Mouse (Mus musculus) midbrain, embryonic 14.5 days (tissue): ENCODE data around the gene Col8a1. TPM values are rescaled to one million over a fixed set of nuclear protein-coding genes. Genes with fewer than 3 reads are reported as not detected.

Experiments used
- ATAC-seq: fragments of 200-750 bp; cut with Nextera tagmentation; 2 replicates; pipeline ENCODE4 v1.8.0; 2017; ENCODE audit warnings: moderate number of reproducible peaks, moderate library complexity; ENCODE audit not compliant: low FRiP score, low TSS enrichment
- DNase-seq: peaks from one replicate; pipeline ENCODE4 v3.0.0-alpha.2; 2015
- H3K27ac ChIP-seq: fragments of 300-500 bp; sonication (generic); replicated peaks from 2 replicates; pipeline ENCODE4 v1.5.1; 2014; ENCODE audit warnings: mild to moderate bottlenecking, low read depth, low read length, moderate library complexity
- H3K27me3 ChIP-seq: fragments of 300-500 bp; sonication (generic); 2 replicates; pipeline ENCODE4 v1.6.1; 2014; ENCODE audit warnings: low read length, control low read depth, mixed read lengths; ENCODE audit not compliant: control insufficient read depth, insufficient read depth
- H3K36me3 ChIP-seq: fragments of 300-500 bp; sonication (generic); 2 replicates; pipeline ENCODE4 v1.6.1; 2014; ENCODE audit warnings: low read length, control low read depth; ENCODE audit not compliant: control insufficient read depth, insufficient read depth
- H3K4me1 ChIP-seq: fragments of 300-500 bp; sonication (generic); 2 replicates; pipeline ENCODE4 v1.6.1; 2014; ENCODE audit warnings: mild to moderate bottlenecking, antibody characterized with exemption, low read length, control low read depth; ENCODE audit not compliant: control insufficient read depth, insufficient read depth
- H3K4me2 ChIP-seq: fragments of 300-500 bp; sonication (generic); 2 replicates; pipeline ENCODE4 v1.6.1; 2014; ENCODE audit warnings: mild to moderate bottlenecking, low read length, moderate library complexity
- H3K4me3 ChIP-seq: fragments of 300-500 bp; sonication (generic); replicated peaks from 2 replicates; pipeline ENCODE4 v1.5.1; 2014; ENCODE audit warnings: low read depth, low read length
- H3K9ac ChIP-seq: fragments of 300-500 bp; sonication (generic); replicated peaks from 2 replicates; pipeline ENCODE4 v1.6.1; 2014; ENCODE audit warnings: mild to moderate bottlenecking, low read length, moderate library complexity
- H3K9me3 ChIP-seq: fragments of 300-500 bp; sonication (generic); 2 replicates; pipeline ENCODE4 v1.6.1; 2016; ENCODE audit warnings: low read length, control low read depth, mixed read lengths; ENCODE audit not compliant: control insufficient read depth
- WGBS: fragments of 180-500 bp; shearing (Covaris S2); extraction: QIAGEN DNeasy Blood & Tissue Kit; methylation state at CpG from one replicate; pipeline ENCODE4 v1.1.7; 2014; 5-methylcytosine and 5-hydroxymethylcytosine counted together
- polyA plus RNA-seq: library from polyadenylated mRNA; unstranded; fragments of >200 nt; fragmentation: Nextera tagmentation; extraction: Ambion mirVana; gene quantifications from 2 replicates; pipeline ENCODE4 v1.2.1, GENCODE M21; 2014

The Col8a1 gene
- polyA plus RNA-seq, 1 experiment from 2014 or later = 2.0 TPM

DNA sequence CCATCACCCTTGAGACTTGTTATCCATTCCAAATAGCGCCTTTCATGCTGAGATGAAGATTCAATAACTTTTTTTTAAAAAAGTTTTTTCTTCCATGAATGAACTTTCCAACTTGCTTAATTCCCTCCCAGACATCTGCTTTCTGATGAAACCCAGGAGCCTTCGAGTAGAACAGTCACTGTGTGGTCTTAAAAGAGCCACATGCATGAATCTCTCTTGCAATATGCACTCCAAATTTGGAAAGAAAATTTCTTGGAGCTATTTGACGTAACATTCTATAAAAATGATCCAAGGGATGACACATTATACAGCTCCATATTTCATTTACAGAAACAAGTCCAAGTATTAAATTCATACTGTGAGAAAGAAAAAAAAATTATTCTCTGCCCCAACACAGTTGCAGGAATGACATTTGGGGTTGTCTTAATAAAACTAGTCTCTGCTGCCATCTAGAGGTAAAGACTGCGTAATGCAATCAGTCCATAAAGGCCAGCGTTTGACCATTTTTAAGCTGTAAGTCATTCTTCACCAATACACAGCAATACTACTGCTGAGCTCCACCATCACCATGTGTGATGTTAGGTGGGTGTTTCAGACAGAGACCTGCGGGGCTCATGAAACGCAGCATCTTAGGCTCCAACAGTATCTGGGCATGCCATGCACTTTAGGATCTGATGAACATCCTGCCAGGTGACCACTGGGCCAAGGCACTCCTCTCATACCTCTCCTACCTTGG is 160.9 kb downstream of the Col8a1 start:
- Histone ChIP-seq H3K9ac (no peak overlapping the region), H3K36me3 (no peaks in the 10 kb centered on the region), H3K27ac (no peak overlapping the region), H3K4me3 (no peak overlapping the region), H3K4me1 (no peaks in the 10 kb centered on the region), H3K27me3 (no peaks in the 10 kb centered on the region), H3K9me3 (no peaks in the 10 kb centered on the region), H3K4me2 (no peak overlapping the region)
- peak; percentile 89 for DNase-seq
- peak; percentile 46; the same call in 1 of the 2 replicates for ATAC-seq
- WGBS = 44% methylated on average over 7 of the region's 7 CpGs

DNA sequence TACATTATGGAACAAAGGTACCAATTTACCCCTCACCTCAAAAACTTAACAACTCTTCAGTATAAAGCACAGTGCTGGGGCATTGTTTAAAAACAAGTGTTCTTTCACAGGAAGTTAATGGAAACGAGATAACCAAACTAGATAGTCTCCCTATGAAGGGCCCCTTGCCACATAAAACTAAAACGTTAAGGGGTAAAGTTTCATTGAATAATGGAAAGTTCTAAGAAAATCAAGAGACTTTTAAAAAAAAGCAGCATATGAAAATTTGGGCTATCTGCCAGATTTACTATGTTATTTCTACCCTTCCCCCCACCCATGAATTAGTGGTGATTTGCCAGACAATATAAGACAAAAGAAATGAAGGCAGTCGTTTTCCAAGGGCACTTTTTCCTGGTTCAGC is 169.3 kb downstream of the Col8a1 start:
- Histone ChIP-seq H3K4me2 (no peak overlapping the region), H3K4me3 (no peak overlapping the region), H3K9me3 (no peaks in the 10 kb centered on the region), H3K4me1 (no peaks in the 10 kb centered on the region), H3K9ac (no peak overlapping the region), H3K27ac (no peak overlapping the region), H3K27me3 (no peaks in the 10 kb centered on the region), H3K36me3 (no peaks in the 10 kb centered on the region)
- ATAC-seq (no peak), DNase-seq (no peak)
- WGBS = 85% methylated on average over 3 of the region's 3 CpGs

DNA sequence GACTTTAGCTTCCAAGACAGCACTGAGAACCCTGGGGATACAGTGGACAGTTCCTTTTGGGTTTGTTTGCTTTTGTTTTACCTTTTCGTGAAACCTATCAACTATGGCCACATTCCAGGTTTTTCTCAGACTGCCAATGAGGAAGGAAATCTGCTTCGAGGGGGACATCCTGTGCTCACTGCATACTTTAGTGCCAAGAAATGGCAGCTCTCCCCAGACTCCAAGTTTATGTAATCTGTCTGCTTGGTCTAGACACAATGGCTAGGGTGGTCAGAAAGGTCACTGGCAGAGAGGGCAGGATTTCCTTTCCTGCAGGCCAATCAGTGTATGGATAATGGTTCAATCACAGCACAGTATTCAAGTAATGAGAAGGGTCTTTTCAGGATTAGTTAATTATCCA is 172.5 kb downstream of the Col8a1 start:
- ATAC-seq = no peak
- no peaks in the 10 kb centered on the region for H3K4me1 ChIP-seq
- no peaks in the 10 kb centered on the region for H3K9me3 ChIP-seq
- no peak overlapping the region for H3K4me2 ChIP-seq
- H3K9ac ChIP-seq = no peak overlapping the region
- H3K36me3 ChIP-seq = no peaks in the 10 kb centered on the region
- DNase-seq = no peak
- WGBS = 94% methylated on average over 2 of the region's 2 CpGs
- H3K4me3 ChIP-seq = no peak overlapping the region
- H3K27me3 ChIP-seq = no peaks in the 10 kb centered on the region
- H3K27ac ChIP-seq = no peak overlapping the region

DNA sequence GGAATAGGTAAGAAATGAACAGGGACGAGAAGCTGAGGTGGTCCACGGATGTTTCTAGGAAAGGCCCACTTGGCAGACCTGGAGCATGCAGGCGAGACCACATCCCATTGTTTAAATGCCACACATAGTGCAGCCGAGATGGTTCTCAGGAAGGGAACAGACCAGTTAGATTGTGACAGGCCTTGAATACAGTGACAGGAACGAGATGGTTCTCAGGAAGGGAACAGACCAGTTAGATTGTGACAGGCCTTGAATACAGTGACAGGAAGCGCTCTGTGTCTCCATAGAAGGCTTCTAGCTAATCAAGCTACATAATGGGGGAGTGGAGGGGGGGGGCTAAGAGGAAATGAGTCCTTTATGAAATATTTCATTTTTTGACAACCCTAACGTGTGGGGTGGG is 174.5 kb downstream of the Col8a1 start:
- Histone ChIP-seq H3K4me2 (no peak overlapping the region), H3K4me3 (no peak overlapping the region), H3K9ac (no peak overlapping the region), H3K4me1 (no peaks in the 10 kb centered on the region), H3K9me3 (no peaks in the 10 kb centered on the region), H3K36me3 (no peaks in the 10 kb centered on the region), H3K27ac (no peak overlapping the region), H3K27me3 (no peaks in the 10 kb centered on the region)
- ATAC-seq (no peak), DNase-seq (no peak)
- WGBS = 75% methylated on average over 7 of the region's 7 CpGs

DNA sequence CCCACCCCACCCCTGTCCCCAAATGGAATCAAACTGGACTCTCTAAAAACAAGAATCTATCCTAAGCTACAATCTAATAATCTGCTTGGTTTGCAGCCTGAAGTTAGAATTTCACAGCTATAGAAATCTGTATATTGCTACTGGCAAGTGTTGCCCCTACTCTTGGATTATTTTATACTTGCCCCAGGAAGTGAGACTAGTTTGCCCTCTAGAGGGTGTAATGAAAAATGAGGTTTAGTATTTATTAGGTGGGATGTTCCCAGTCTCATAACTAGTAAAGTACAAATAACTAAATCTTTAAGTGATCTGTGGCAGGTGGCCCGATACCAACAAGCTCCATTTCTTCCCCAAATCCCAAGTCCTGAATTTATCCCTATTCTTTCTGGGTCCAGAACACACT is 177.0 kb downstream of the Col8a1 start:
- H3K9me3 ChIP-seq = no peaks in the 10 kb centered on the region
- H3K4me1 ChIP-seq = no peaks in the 10 kb centered on the region
- no peak overlapping the region for H3K4me2 ChIP-seq
- H3K9ac ChIP-seq = no peak overlapping the region
- 93% methylated on average over 1 of the region's 1 CpGs for WGBS
- H3K4me3 ChIP-seq = no peak overlapping the region
- ATAC-seq (no peak), DNase-seq (no peak)
- no peaks in the 10 kb centered on the region for H3K27me3 ChIP-seq
- no peaks in the 10 kb centered on the region for H3K36me3 ChIP-seq
- no peak overlapping the region for H3K27ac ChIP-seq

DNA sequence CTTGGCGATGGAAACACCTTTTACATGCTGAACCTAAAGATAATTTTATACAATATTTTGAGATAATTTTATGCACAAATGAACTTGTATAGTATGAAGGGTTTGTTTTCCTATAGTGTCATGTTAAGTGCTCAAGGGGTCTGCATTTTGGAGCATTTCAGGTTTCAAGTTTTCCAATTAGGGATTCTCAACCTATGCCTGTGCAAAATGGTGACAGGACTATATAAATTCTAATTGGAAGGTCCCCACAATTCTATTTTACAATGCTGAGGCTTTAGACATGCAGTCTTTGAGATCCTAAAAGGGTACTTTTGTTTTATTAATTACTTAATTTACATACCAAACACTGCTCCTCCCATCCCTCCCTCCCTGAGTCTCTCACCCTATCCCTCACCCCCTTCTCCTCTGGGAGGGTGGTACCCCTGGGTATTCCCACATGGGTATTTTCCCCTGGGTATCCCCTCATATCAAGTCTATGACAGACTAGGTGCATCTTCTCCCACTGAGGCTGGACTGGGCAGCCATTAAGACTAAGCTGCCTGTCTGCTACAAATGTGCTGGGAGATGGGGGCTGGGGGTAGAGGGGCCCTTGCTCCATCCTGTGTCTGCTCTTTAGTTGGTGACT is 178.7 kb downstream of the Col8a1 start:
- Histone ChIP-seq H3K4me1 (no peaks in the 10 kb centered on the region), H3K27me3 (no peaks in the 10 kb centered on the region), H3K27ac (no peak overlapping the region), H3K9me3 (no peaks in the 10 kb centered on the region), H3K4me2 (no peak overlapping the region), H3K4me3 (no peak overlapping the region), H3K36me3 (no peaks in the 10 kb centered on the region), H3K9ac (no peak overlapping the region)
- ATAC-seq (no peak), DNase-seq (no peak)
- 95% methylated on average over 1 of the region's 1 CpGs for WGBS

Other genes starting within 250 kb of the Col8a1 start
- gene Cmss1, start 147.9 kb downstream of the Col8a1 start, polyA plus RNA-seq = 36.1 and 38.2 TPM in 2 replicates